Mouse (Mus musculus) right cerebral cortex, postnatal 14 days (tissue): ENCODE data around the gene Laptm4a.

Source experiments
- DNase-seq: peaks from one replicate; pipeline ENCODE4 v3.0.0; 2022

The Laptm4a gene

DNA sequence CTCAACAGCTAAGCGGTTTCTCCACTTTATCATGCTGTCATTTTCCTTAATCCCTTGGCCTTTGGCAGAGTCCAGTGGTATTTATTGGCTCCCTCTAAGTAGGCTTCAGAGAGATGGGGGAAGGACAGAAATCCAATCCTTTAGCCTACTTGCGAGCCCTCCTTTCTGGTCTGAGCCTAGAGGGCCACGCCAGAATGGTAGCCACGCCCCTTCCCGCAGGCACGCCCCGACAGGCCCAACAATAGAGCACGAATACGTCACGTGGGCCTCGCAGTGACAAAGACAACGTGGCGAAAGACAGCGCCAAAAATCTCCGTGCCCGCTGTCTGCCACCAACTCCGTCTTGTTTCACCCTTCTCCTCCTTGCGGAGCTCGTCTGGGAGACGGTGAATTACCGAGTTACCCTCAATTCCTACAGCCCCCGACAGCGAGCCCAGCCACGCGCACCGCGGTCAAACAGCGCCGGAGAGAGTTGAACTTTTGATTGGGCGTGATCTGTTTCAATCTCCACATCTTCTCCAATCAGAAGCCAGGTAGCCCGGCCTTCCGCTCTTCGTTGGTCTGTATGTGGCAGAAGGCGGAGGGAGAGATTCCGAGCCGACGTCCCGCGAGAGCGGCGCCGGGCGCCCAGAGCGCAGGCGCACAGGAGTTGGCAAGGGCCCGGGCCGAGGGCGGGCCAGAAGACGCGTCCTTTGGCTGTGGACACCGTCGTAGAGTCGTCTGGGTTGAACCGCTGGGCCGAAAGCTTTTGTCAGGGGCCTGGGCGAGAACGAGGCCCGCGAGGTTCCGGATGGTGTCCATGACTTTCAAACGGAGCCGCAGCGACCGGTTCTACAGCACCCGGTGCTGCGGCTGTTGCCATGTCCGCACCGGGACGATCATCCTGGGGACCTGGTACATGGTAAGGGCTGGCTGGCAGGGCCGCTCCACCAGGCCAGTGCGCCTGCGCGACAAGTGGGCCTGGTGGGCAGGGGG, at the start of gene Laptm4a:
TSS of gene Laptm4a (plus strand) at position 271 of the 975 bp plus-strand sequence.
- DNase-seq: peak; percentile 94

DNA sequence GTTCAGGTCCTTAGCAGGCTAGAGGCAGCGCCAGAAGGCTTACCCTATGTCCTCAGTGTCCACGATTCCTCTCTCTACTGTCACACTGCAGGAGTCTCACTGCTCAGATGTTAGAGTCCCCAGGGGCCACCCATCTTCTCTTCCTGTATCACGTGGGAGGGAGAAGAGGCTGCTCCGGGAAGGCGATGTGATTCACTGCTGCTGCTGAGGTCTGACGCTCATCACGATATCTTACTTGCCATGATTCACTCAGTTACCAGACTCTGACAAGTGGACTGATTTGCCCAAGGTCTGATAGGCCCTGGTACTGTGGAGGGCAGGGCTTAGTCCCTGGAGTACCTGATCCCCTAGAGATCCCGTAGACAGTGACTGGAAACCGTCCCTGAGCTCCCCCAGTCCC, 45.9 kb upstream of the Laptm4a start:
- no peak for DNase-seq

DNA sequence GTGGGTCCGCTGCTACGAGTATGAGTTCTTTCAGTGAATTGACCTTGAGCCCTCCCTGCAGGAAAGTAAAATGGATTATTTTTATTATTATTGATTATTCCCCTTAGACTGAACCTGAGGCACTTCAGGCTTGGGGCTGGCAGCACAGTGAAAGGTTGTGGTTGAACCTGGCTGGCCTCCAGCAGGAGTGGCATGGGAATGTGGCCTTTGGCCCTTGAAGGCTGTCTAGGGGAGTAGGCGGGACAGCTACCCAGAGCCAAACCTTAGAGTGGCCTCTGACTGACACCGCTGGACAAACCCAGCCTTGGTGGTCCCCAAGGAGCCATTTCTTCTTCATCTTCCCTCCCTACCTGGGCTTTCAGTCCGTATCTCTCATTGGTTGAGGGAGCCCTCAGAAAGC, 44.6 kb upstream of the Laptm4a start:
- no peak for DNase-seq

DNA sequence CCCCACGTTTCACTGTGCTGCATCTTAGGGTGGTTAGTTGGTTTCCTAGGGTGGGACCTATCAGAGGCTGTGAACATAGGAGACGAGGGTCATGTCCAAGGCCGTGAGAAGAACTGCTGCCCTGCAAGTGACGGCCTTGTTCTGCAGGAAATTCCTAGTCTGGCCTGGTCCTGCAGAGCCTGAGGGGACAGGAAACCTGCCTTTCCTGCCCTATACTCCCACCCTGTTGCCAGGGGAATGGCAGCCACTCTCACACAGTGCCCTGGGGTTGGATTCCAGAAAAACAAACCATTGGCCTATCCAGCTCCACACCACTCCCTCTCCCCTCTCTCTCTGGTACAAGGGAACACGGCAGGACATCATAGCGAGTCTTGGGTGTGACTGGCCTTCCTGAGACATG, 44.1 kb upstream of the Laptm4a start:
- no peak for DNase-seq

DNA sequence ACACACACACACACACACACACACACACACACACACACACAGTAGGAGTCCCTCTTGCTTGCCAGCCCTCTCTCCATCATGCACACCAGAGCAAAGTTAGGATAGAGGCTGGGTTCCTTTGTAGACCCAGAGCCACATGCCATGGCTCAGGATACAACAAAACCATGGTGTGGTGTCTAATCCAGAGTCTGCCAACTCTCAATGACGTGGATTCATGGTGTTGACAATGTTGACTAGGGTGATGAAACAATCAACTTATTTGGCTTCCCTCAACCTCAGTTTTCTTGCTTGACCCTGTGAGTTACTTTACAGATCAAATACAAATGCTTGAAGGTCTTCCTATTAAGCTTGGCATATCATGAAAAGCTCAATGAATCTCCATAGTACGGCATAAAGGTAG, 42.7 kb upstream of the Laptm4a start:
- DNase-seq: no peak

DNA sequence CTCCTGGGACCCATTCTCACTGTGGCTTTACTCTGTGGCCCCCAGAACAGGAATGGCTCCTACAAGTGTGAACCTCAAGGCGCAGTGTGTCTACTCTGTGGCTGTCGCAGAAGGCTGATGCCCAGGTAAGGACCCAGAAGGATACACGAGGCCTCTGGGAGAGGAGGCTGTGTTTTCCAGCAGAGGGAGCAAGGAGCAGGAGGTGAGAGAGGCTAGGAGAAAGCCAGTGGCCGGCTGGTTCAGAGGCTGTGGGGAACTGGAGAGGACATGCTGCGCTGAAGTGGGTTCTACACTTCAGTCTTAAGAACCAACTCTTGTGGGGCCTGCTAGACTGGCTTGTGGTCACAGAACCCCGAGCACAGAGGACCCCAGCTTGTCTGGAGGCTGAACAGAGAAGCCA, 42.1 kb upstream of the Laptm4a start:
- DNase-seq: no peak

DNA sequence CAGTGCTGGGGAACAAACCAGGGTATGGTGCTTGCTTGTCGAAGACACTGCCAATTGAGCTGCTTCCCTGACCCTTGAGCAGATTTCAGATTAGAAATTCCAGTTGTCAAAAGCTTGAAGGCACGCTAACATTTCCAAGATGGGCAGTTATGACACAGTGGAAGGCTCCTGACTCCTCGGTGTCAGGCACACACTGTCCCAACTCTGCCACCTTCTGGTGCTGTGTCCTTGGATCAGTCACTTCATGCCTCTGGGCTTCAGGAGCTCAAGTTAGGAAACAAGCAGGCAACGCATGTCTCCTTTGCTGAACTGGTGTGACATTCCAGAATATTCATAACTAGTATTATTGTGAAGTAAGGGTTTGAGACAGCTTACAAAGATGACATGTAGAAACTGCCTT, 39.7 kb upstream of the Laptm4a start:
- no peak for DNase-seq

DNA sequence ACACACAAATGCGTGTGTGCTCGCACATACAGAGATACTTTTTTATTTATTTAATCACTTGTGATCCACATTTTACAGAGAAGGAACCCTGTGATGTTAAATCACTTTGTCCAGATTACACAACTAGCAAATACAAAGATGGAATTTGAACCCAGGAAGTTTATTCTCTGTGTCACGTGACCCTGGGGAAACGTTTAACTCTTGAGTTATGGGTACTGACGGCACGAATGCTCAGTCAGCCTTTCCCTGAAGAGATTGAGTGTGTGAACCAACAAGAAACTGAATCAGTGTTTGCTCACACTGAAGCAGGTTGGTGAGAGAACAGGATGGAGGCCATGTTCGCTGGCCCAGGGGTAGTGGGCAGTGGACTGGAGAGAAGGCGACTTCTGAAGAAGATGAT, 39.1 kb upstream of the Laptm4a start:
- no peak for DNase-seq

DNA sequence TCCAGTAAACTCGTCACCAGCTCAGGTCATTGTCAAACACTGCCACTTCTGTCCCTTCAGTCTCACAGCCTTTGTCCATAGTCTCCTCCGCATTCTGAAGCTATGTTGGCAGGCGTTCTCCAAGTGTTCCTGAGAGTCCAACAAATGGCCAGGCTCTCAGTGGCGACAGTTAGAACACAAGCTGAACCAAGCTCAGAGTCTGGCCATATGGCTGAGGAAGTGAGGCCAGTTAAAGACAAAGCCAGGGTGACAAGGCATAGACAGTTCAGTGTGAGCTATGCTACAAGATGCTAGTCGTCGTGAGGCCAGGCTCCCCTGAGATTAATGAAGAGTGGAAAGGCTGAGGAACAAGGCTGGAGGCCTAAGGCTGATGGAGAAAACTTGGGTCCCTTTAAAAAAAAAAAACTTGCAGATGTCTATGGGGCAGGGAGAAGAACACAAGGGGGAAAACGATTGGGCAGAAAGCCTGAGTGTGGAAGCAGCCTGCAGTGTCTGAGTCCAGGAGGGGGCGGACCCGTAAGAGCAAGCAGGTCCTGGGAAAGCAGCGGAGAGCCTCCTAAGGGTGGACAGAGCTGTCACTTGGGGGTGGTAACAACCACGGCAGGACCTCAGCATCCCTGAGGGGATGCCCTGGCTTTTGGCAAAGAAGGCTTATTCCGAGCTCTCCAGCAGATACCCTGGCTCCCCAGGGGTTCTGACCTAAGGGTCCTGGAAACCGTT, 36.9 kb upstream of the Laptm4a start:
- no peak for DNase-seq

DNA sequence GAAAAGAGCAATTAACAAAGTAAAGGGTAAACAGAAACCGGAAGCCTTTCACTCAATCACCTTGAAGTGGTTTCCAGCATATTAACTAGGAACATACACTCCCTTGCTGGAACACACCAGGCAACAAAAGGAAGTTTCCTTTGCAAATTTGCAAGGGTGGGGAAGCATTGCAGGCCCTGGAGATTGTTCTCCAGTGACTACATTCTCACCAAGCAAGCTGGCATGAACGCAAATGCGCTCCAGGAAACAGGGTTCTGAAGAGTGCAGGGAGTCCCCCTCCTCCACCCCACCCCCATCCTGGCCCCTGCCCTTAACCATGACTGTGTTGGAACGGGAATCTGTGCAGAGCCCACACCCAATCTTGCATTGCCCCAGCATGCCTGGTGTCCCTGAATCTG, 36.3 kb upstream of the Laptm4a start:
- no peak for DNase-seq

DNA sequence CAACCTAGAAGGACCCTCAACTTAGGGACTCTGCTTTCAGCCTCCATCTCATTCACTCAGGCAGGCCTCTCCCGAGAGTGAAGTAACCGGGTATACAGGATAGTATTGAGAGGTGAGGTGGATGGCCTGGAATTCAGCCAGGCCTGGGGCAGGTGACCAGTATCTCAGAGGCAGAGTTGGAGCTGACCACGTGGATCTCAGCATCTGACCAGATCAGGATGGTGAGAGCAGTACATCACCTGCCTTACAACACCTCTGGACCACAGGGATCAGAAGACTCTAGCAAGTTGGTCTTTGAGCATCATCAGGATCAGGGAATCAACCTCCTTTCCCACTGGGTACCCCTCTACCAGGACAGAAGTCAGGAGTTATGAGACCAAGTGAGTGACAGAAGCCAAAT, 35.5 kb upstream of the Laptm4a start:
- no peak for DNase-seq

DNA sequence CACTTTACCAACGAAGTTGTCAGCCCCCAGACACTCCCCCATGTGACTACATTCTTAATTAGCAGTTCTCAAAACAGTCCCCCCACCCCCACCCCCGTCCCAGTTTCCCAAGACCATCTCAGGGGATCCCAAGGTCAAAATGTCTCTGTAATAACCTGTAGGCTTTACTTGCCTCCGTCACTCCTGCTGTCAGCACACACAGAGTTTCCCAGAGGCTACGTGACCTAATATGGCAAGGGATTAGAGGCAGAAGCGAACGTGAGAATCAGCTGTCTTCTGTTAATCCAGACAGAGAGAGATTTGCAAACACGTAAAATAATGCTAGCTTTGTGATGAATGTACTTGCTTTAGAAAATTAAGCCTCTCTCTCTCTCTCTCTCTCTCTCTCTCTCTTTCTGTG, 33.0 kb upstream of the Laptm4a start:
- DNase-seq: no peak

DNA sequence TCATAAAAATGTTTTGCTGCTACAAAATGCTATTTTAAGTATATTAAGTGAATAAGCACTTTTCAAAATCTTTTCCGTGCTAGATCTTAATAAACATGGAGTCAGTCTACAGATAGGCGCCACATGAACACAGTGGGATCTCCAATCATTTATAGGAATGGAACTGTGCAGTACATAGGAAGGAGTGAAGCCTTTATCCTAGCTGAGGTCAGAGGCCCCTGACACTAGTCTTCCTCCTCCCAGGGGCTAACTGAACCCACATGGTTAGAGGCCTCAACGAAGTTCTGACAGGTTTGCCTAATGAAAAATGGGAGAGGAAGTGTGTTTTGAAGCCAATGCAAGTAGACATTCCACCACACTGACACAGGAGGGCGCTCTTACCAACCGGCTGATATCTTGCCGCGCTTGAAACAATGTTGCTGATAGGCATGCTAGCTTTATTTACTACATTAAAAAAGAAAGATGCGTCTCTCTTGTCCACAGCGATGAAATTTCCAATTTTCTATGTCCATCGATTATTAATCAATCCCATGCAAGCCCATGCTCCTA, 32.3 kb upstream of the Laptm4a start:
- DNase-seq: peak; percentile 69

DNA sequence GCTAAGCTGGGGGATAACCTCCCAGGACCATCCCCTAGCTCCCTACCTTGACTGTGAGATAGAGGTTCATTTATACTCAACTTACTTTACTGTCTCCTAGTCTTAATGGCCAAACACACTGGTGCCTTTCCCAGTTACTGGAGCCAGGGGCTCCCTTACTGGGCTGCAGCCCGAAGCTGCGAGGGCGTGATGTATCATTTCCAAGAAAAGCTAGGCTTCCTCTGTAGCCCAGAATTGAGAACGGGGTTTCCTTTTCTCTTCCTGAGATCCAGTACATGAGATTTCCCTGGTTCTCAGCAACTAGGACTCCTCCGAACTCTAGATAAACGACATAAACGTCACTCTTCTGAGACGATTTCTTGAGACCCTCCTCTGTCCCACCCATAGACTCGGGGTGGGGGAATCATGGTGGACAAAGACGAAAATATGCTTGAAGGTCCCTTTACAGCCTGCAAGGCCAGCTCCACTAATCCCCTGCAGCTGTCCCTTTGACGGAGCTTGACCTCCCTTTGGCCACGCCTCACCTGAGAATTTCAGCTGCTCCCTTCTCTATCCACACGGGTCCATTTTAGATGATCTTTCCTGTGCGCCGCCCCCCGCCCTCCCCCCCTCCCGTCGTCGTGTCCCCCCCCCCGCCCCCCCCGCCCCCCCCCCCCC, 28.5 kb upstream of the Laptm4a start:
- no peak for DNase-seq

DNA sequence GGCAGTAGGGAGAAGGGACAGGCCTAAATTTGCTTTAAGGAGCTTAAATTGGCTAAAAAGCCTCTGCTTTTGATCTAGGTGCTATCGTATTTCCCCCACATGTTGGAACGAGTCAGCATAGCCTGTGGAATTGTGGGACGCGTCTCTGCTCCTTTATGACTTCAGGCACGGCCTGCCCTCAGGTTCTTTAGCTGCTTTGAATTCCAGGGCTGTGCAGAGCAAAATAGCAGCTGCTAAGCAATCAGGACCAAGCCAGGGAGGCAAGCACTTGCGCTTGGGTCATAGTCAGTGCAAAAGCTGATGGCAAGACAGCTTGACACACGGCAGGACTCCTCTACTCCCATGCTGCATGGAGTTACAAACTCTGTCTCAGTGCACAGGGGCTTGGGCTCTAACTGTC, 24.3 kb upstream of the Laptm4a start:
- DNase-seq: no peak

DNA sequence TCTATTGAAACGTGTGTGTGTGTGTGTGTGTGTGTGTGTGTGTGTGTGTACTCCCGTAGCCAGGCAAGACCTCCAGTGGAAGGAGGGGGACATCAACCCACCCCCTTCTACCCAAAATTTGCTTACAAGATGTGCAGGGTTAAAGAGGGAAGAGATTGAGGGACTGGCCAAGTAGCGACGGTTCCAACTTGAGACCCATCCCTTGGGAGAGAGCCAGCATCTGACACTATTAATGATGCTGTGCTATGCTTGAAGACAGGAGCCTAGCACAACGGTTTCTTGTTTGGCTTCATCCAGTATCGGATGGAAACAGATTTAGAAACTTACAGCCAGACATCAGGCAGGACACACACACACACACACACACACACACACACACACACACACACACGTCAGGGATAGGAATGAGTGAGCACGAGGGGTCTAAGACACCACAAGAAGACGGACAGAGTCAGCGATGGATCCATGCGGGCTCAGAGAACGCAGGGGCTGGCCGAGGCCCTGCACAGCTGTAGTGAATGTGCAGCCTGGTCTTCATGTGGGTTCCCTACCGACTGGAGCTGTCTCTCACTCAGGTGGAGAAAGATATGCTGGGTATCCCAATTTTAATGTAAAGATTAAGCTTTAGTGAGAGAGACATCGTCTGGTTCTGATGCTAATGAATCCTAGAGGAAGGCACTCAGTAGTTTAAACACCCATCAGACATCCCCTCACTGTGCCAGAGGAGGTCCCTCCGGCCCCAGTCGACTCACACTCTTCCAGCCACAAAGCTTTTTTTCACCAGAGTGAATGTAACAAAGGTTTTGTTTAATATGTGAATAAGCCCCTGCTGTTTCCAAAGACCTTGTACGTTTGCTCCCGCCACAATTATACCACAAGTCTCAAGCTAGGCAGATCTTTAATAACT, 22.3 kb upstream of the Laptm4a start:
- DNase-seq: no peak

DNA sequence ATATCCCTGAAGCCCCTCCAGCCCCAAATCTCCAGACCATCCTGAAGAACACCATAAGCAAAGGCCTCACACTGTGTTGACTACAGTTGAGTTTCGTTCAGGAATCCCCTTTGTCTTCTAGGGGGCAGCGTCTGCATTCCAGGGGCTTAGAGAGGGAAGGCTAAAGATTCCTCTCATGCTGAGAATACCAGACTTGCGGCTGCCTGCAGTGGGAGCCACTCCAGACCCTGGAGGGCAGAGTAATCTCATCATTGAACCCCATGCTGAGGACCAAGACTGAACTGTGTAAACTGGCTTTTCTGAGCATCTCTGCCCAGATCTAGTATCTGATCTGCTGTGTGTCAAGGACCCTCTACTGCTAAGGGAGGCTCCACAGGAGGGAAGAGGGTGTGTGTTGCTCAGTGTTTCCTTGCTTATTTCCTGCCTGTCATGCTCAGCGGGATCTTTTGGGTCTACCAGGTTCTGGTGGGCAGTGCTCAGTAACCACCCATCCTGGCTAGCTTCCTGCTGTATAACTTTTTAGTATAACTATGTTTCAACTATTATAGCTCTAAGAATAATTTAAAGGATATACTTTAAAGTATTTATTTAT, 21.3 kb upstream of the Laptm4a start:
- DNase-seq: no peak

DNA sequence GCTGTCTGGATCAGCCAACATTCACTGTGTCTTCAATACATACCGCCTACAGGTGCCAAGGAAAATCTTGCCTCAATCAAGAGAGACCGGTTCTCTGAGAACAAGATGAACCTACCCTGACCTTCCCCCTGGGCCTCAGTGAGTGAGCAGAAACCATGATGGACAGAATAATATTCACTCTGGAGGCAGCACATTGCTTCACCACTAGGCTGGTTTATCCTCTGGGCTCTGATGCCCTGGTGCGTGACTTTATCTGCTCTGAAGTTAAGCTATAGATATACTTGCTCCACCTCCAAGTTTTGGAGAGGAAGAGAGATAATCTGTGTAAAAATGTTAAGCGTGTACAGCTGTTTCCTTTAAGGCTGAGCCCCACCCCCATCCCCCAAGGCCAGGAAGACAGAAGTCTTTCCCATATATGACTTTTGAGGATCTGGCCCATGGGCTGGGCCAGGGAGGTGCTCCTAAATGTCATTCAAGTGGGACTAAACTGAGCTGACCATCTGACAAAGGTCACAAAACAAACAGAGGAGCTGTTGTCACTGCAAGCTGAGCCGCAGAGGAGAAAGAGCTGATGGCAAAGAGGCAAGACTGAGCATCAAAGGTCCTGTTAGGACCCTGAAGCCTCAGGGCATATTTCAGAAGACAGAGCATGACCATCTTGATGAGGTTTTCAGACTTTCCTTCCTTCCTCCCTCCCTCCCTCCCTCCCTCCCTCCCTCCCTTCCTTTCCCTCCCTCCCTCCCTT, 20.4 kb upstream of the Laptm4a start:
- no peak for DNase-seq

DNA sequence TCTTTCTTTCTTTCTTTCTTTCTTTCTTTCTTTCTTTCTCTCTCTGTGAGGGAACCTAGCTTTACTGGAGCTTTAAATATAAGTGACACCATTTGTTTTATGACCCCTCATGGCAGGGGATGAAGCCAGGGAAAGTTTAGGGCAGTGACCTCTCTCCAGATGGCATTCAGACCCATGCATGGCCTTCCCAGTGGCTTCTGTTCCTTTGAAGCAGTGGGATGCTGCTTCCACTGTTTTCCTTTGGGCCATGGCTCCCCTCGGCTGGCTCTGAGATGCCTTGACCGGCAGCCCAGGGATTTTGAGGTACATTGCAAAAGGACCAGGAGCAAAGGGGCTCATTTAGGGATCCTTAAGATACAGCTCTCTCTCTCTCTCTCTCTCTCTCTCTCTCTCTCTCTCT, 19.5 kb upstream of the Laptm4a start:
- DNase-seq: no peak

DNA sequence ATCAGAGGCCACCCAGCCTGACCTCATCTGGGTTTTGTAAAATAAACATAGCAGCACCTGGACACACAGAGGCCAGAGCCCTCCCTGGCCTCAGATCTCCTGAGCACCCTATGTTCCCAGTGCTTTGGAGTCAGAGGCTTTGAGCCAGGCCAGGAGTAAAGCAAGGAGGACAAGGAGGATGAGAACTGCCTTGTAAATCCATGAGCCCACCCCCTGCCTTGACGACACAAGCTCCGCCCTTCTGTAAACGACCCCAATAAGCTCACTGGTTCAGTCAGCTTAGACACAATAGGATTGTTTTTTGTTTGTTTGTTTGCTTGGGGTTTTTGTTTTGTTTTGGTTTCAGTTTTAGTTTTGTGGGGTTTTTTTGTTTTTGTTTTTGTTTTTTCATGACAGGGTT, 19.0 kb upstream of the Laptm4a start:
- no peak for DNase-seq
